Mouse (Mus musculus): Measurements from ENCODE around the gene Adamts5.

DNA sequence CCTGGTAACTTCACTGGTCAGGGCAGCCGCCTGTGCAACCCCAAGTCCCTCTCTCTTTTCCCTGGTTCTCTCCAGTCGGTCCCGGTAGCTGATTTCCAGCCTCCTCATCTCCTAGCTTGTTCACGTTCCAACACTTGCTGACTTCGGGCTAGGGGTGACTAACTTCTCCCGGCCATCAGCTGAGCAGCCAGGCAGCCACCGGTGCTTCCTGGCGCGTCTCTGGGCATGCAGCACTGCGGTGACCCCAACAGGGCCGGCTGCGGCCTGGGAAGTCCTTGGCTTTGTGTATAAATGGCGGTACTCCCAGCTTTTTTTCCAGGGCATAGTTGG is at the start of gene Adamts5:
- TF ChIP-seq GATA1 (IDR thresholded peaks at IDR 0.05; ENCODE audit: borderline replicate concordance, low read length) (no peak), FLI1 (IDR thresholded peaks at IDR 0.05; ENCODE audit: low read length) (no peak)
